Mouse (Mus musculus) lung, adult 2 months (tissue): ENCODE results near the gene Nbeal2.

Experiments used
- CTCF ChIP-seq: fragments of 200-500 bp; IDR thresholded peaks from 2 replicates; pipeline ENCODE4 v1.5.1; 2011; ENCODE audit warnings: mild to moderate bottlenecking, low read length, control low read depth; ENCODE audit not compliant: insufficient read depth
- POLR2A ChIP-seq: fragments of 200-500 bp; IDR thresholded peaks from 2 replicates; pipeline ENCODE4 v1.6.1; 2011; ENCODE audit warnings: low read depth, mild to moderate bottlenecking, control low read depth, low read length, borderline replicate concordance; ENCODE audit errors: extremely low read depth

GRCm38 (mm10) chr9:110625350-110625908, 28.5 kb downstream of the Nbeal2 start:
- no peak for TF ChIP-seq CTCF
- no peak for TF ChIP-seq POLR2A
